Mouse (Mus musculus) urinary bladder, postnatal 36 days (tissue): ENCODE results near the gene Rps19.
"Not testable (repeated sequence)": the region's sequence is repeated elsewhere in the genome, so short reads cannot be mapped to it uniquely, and the experiment has no call there.

Experiments used
- DNase-seq, 2 experiments: peaks; one replicate each; pipeline ENCODE4 v3.0.0; 2022; ENCODE audit warnings: low spot score in 2 of 2, mixed read lengths in 1 of 2

The Rps19 gene

GRCm38 (mm10) chr7:24883896-24884692 lies at the start of gene Rps19:
Gene Rps19 (plus strand): TSS chr7:24884371.
- peak; percentile 99 for DNase-seq

GRCm38 (mm10) chr7:24838732-24839409 lies 45.3 kb upstream of the Rps19 start:
- DNase-seq: not testable (repeated sequence)

- no peak for DNase-seq
These were observed 44.8 kb upstream of the Rps19 start for GRCm38 (mm10) chr7:24839410-24839808.

- DNase-seq: no peak
These were observed 43.8 kb upstream of the Rps19 start for GRCm38 (mm10) chr7:24840331-24840730.

GRCm38 (mm10) chr7:24841009-24841408 lies 43.2 kb upstream of the Rps19 start:
- no peak for DNase-seq

GRCm38 (mm10) chr7:24844144-24844543 lies 40.0 kb upstream of the Rps19 start:
- no peak for DNase-seq

- DNase-seq: no peak
These were observed 39.0 kb upstream of the Rps19 start for GRCm38 (mm10) chr7:24845181-24845580.

GRCm38 (mm10) chr7:24845713-24846112 lies 38.5 kb upstream of the Rps19 start:
- DNase-seq: no peak

GRCm38 (mm10) chr7:24846576-24846975 lies 37.6 kb upstream of the Rps19 start:
- not testable (repeated sequence) for DNase-seq

GRCm38 (mm10) chr7:24850162-24850561 lies 34.0 kb upstream of the Rps19 start:
- DNase-seq: no peak

GRCm38 (mm10) chr7:24850899-24851303 lies 33.3 kb upstream of the Rps19 start:
- DNase-seq: peak in 1 of 2 experiments; percentile 13

GRCm38 (mm10) chr7:24851596-24852325 lies 32.4 kb upstream of the Rps19 start:
- DNase-seq: no peak

GRCm38 (mm10) chr7:24852557-24853232 lies 31.5 kb upstream of the Rps19 start:
- no peak for DNase-seq

GRCm38 (mm10) chr7:24853233-24853563 lies 31.0 kb upstream of the Rps19 start:
- DNase-seq: no peak

GRCm38 (mm10) chr7:24853695-24854094 lies 30.5 kb upstream of the Rps19 start:
- no peak for DNase-seq

- DNase-seq: no peak
These were observed 27.6 kb upstream of the Rps19 start for GRCm38 (mm10) chr7:24856460-24857120.

- no peak for DNase-seq
These were observed 24.9 kb upstream of the Rps19 start for GRCm38 (mm10) chr7:24859234-24859633.

- no peak for DNase-seq
These were observed 22.3 kb upstream of the Rps19 start, which contains the start of gene Gm9844 for GRCm38 (mm10) chr7:24861913-24862312. Gene Gm9844 (plus strand): TSS chr7:24862213.

GRCm38 (mm10) chr7:24862853-24863252 lies 21.3 kb upstream of the Rps19 start:
- DNase-seq: no peak

GRCm38 (mm10) chr7:24864156-24864555 lies 20.0 kb upstream of the Rps19 start:
- DNase-seq: no peak

- DNase-seq: no peak
These were observed 15.1 kb upstream of the Rps19 start for GRCm38 (mm10) chr7:24869080-24869479.
